Mouse (Mus musculus) embryo, embryonic 10.5 days (tissue): ENCODE data around the gene Lactb.
A peak's percentile ranks its signal among the peaks of the same experiment; 100 is the strongest.
"Not testable (repeated sequence)": the region's sequence is repeated elsewhere in the genome, so short reads cannot be mapped to it uniquely, and the experiment has no call there.

Source experiments
- DNase-seq: peaks from one replicate; pipeline ENCODE4 v3.0.0-alpha.2; 2015; ENCODE audit warnings: low spot score

The Lactb gene

GRCm38 (mm10) chr9:66920488-66921279 lies 54.6 kb downstream of the Lactb start:
- DNase-seq = no peak

GRCm38 (mm10) chr9:66919981-66920380 lies 55.3 kb downstream of the Lactb start:
- no peak for DNase-seq

GRCm38 (mm10) chr9:66919382-66919971 lies 55.8 kb downstream of the Lactb start, which contains the start of gene Rab8b:
Gene Rab8b (minus strand): TSS chr9:66919687.
- peak; percentile 99 for DNase-seq

- peak; percentile 58 for DNase-seq
Measured at GRCm38 (mm10) chr9:66918672-66919330, 56.5 kb downstream of the Lactb start.

GRCm38 (mm10) chr9:66917892-66918255 lies 57.4 kb downstream of the Lactb start:
- DNase-seq = no peak

- DNase-seq = no peak
Measured at GRCm38 (mm10) chr9:66917216-66917891, 57.9 kb downstream of the Lactb start.

- DNase-seq = no peak
Measured at GRCm38 (mm10) chr9:66915869-66916785, 59.2 kb downstream of the Lactb start.

- no peak for DNase-seq
Measured at GRCm38 (mm10) chr9:66915401-66915800, 59.9 kb downstream of the Lactb start.

GRCm38 (mm10) chr9:66914540-66914939 lies 60.7 kb downstream of the Lactb start:
- DNase-seq = no peak

GRCm38 (mm10) chr9:66913254-66913934 lies 61.9 kb downstream of the Lactb start:
- not testable (repeated sequence) for DNase-seq

GRCm38 (mm10) chr9:66912304-66912703 lies 63.0 kb downstream of the Lactb start:
- no peak for DNase-seq

GRCm38 (mm10) chr9:66910677-66911076 lies 64.6 kb downstream of the Lactb start:
- DNase-seq = no peak

- DNase-seq = no peak
Measured at GRCm38 (mm10) chr9:66909922-66910321, 65.4 kb downstream of the Lactb start.

GRCm38 (mm10) chr9:66907746-66908397 lies 67.4 kb downstream of the Lactb start:
- DNase-seq = no peak

- DNase-seq = no peak
Measured at GRCm38 (mm10) chr9:66907126-66907525, 68.2 kb downstream of the Lactb start.

- no peak for DNase-seq
Measured at GRCm38 (mm10) chr9:66905990-66906389, 69.3 kb downstream of the Lactb start.
